Mouse (Mus musculus): ENCODE data around the gene Zdhhc4. TPM values are rescaled to one million over a fixed set of nuclear protein-coding genes. Genes with fewer than 3 reads are reported as not detected.

The Zdhhc4 gene
- polyA plus RNA-seq, 1 experiment from 2014 or later = 63.8 TPM

DNA sequence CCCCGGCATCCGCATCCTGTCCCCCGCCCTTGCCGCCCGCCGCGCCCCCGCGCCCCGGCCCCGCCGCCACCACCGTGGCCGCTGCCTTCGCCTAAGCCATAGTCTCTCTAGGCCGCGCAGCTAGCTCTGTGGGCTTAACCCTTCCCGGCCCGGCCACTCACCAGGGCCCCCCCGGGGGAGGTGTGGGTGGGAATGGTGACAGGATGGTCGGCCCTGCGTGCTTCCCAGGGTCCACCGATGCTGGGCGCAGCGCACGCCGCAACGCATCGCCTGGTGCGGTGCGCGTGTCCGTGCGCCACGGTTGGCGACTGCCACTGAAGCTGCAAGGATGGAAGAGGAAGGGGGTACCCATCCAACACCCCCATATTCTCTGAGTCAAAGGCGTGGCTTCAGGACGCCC lies 35.7 kb downstream of the Zdhhc4 start, which contains the start of gene Zfp853:
Zfp853 (minus strand) TSS at position 220 of the 400 bp plus-strand sequence.
- peak within 1 kb of the TSS; percentile 42 for H3K9ac ChIP-seq
- peak within 1 kb of the TSS; percentile 85 for H3K4me2 ChIP-seq (replicated peaks)
- no peak within 1 kb of the TSS for H3K27ac ChIP-seq
- no peaks in the 10 kb centered on the region for H3K9me3 ChIP-seq
- peaks cover 57% of the 10 kb centered on the region for H3K27me3 ChIP-seq (replicated peaks)
- H3K4me1 ChIP-seq (replicated peaks) = peaks cover 16% of the 10 kb centered on the region
- peak within 1 kb of the TSS; percentile 45 for H3K4me3 ChIP-seq (replicated peaks)
- no peaks in the 10 kb centered on the region for H3K36me3 ChIP-seq
- WGBS = 7% methylated on average over 25 of the region's 38 CpGs
- ATAC-seq = 0 out of 2 replicates have a peak, but pooled peaks have one; percentile 7

DNA sequence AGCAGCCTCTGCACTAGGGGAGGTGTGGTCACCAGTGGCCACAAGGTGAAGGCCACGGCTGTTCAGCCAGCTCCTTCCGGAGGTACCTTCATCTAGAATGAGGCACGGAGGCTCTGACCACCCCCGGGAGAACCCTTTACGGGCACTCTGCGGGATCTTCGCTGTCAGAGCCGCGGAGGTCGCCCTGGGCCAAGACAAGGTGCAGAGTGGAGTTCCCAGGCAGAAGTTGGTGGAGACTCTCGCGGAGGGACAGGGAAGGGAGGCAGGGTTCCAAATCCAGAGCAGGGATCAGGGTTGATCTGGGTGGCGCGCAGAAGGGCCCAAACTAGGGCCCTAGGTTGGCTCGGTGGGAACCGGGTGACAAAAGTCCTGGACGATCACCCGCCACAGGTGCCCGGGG lies 36.2 kb downstream of the Zdhhc4 start:
- Histone ChIP-seq H3K36me3 (no peaks in the 10 kb centered on the region), H3K9ac (peak overlapping the region; percentile 42), H3K4me1 (replicated peaks) (peaks cover 21% of the 10 kb centered on the region), H3K9me3 (no peaks in the 10 kb centered on the region), H3K4me3 (replicated peaks) (peak overlapping the region; percentile 45), H3K4me2 (replicated peaks) (peak overlapping the region; percentile 85), H3K27me3 (replicated peaks) (peaks cover 63% of the 10 kb centered on the region), H3K27ac (no peak overlapping the region)
- 0 out of 2 replicates have a peak, but pooled peaks have one; percentile 9 for ATAC-seq
- 2% methylated on average over 17 of the region's 19 CpGs for WGBS

DNA sequence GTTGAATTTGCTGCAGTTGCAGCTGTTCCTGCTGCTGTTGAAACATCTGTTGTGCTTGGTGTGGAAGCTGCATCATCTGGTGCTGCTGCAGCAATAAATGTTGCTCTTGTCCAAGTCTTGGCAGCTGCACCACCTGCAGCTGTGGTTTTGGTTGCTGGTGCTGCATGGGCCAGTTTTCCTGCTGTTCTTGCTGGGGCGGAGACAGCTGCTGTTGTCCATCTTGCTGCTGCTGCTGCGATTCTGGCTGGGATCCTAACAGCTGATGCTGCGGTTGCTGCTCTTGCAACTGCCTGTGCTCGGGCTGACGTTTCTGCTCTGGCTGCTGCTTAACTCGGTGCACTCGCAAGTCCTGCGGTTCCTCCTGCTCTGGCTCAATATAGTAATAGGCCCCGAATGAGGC lies 39.8 kb downstream of the Zdhhc4 start:
- Histone ChIP-seq H3K36me3 (no peaks in the 10 kb centered on the region), H3K27me3 (replicated peaks) (peaks cover 80% of the 10 kb centered on the region), H3K9ac (no peak overlapping the region), H3K4me2 (replicated peaks) (no peak overlapping the region), H3K4me1 (replicated peaks) (peaks cover 25% of the 10 kb centered on the region), H3K27ac (no peak overlapping the region), H3K9me3 (no peaks in the 10 kb centered on the region), H3K4me3 (replicated peaks) (no peak overlapping the region)
- WGBS = 76% methylated on average over 9 of the region's 9 CpGs
- no peak for ATAC-seq

DNA sequence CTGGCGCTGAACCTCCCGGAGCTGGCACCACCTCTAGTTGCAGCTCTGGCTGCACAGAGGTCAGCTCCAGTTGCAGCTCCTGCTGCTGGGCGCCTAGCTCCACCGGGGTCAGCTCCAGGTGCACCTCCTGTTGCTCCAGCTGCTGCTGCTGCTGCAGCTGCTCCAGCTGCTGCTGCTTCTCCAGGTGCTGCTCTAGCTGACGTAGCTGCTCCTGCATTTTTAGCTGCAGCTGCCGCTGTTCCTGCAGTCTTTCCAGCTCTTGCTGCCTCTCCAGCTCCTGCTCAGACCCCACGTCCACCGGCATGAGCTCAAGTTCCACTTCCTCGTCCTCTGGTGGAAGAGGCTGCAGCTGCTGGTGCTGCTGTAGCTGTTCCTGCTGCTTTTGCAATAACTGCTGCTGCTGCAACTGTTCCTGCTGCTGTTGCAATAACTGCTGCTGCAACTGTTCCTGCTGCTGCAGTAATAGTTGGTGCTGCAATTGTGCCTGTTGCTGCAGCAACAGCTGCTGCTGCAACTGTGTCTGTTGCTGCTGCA lies 40.6 kb downstream of the Zdhhc4 start:
- Histone ChIP-seq H3K4me2 (replicated peaks) (peak overlapping the region; percentile 72), H3K4me3 (replicated peaks) (peak overlapping the region; percentile 31), H3K27ac (no peak overlapping the region), H3K4me1 (replicated peaks) (peaks cover 20% of the 10 kb centered on the region), H3K27me3 (replicated peaks) (peaks cover 75% of the 10 kb centered on the region), H3K9ac (no peak overlapping the region), H3K36me3 (no peaks in the 10 kb centered on the region), H3K9me3 (no peaks in the 10 kb centered on the region)
- no peak for ATAC-seq
- 18% methylated on average over 9 of the region's 9 CpGs for WGBS

GRCm38 (mm10) chr5:143287774-143288328 lies 41.2 kb downstream of the Zdhhc4 start:
- ATAC-seq = peak; percentile 55
- Histone ChIP-seq H3K9ac (peak overlapping the region; percentile 3; the same call in 1 of the 2 replicates), H3K27me3 (replicated peaks) (peaks cover 69% of the 10 kb centered on the region), H3K36me3 (no peaks in the 10 kb centered on the region), H3K4me1 (replicated peaks) (peaks cover 14% of the 10 kb centered on the region), H3K4me2 (replicated peaks) (peak overlapping the region; percentile 72), H3K27ac (no peak overlapping the region), H3K9me3 (no peaks in the 10 kb centered on the region), H3K4me3 (replicated peaks) (peak overlapping the region; percentile 31)
- WGBS = 3% methylated on average over 48 of the region's 48 CpGs

DNA sequence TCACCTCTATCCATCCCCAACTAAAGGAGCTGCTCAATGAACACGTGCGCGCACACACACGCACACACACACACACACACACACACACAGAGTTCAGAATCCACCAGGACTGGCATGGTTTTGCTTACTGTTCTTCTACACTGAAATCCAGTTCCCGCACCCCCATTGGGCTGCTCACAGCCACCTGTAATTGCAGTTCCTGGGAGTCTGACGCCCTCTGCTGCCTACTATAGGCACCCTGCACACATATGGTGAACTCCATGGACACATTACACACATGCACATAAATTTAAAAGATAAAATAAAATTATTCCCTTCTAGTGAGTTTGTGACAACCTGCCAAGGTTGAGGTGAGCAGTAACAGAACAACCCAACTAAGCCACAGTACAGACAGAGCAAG lies 44.3 kb downstream of the Zdhhc4 start:
- Histone ChIP-seq H3K36me3 (no peaks in the 10 kb centered on the region), H3K4me2 (replicated peaks) (no peak overlapping the region), H3K27ac (no peak overlapping the region), H3K27me3 (replicated peaks) (peaks cover 48% of the 10 kb centered on the region), H3K4me3 (replicated peaks) (no peak overlapping the region), H3K4me1 (replicated peaks) (peaks cover 10% of the 10 kb centered on the region), H3K9ac (no peak overlapping the region), H3K9me3 (no peaks in the 10 kb centered on the region)
- 47% methylated on average over 6 of the region's 6 CpGs for WGBS
- no peak for ATAC-seq

GRCm38 (mm10) chr5:143279247-143279646 lies 49.8 kb downstream of the Zdhhc4 start:
- WGBS = 34% methylated on average over 10 of the region's 10 CpGs

GRCm38 (mm10) chr5:143275761-143276160 lies 53.3 kb downstream of the Zdhhc4 start:
- H3K9ac ChIP-seq = no peak overlapping the region
- WGBS = 59% methylated on average over 5 of the region's 5 CpGs
- H3K27ac ChIP-seq = no peak overlapping the region
- no peaks in the 10 kb centered on the region for H3K9me3 ChIP-seq
- H3K4me1 ChIP-seq (replicated peaks) = peaks cover under 1% of the 10 kb centered on the region; the same call in 1 of the 2 replicates
- no peak overlapping the region for H3K4me2 ChIP-seq (replicated peaks)
- no peaks in the 10 kb centered on the region for H3K36me3 ChIP-seq
- ATAC-seq = no peak
- peaks cover 8% of the 10 kb centered on the region; the same call in 1 of the 2 replicates for H3K27me3 ChIP-seq (replicated peaks)
- no peak overlapping the region for H3K4me3 ChIP-seq (replicated peaks)

More at GRCm38 (mm10) chr5:143279247-143279646, 49.8 kb downstream of the Zdhhc4 start:
- H3K27me3 ChIP-seq (replicated peaks) = peaks cover 11% of the 10 kb centered on the region; the same call in 1 of the 2 replicates
- no peak overlapping the region for H3K27ac ChIP-seq
- H3K4me2 ChIP-seq (replicated peaks) = no peak overlapping the region
- H3K4me3 ChIP-seq (replicated peaks) = no peak overlapping the region
- ATAC-seq = no peak
- no peak overlapping the region for H3K9ac ChIP-seq
- H3K4me1 ChIP-seq (replicated peaks) = no peaks in the 10 kb centered on the region
- H3K9me3 ChIP-seq = no peaks in the 10 kb centered on the region
- H3K36me3 ChIP-seq = no peaks in the 10 kb centered on the region

GRCm38 (mm10) chr5:143272540-143273330 lies 56.3 kb downstream of the Zdhhc4 start:
- Histone ChIP-seq H3K36me3 (no peaks in the 10 kb centered on the region), H3K4me3 (replicated peaks) (no peak overlapping the region), H3K4me1 (replicated peaks) (peaks cover 11% of the 10 kb centered on the region; the same call in 1 of the 2 replicates), H3K9me3 (no peaks in the 10 kb centered on the region), H3K9ac (no peak overlapping the region), H3K27ac (no peak overlapping the region), H3K27me3 (replicated peaks) (peaks cover 2% of the 10 kb centered on the region; the same call in 1 of the 2 replicates), H3K4me2 (replicated peaks) (no peak overlapping the region)
- WGBS = 90% methylated on average over 16 of the region's 16 CpGs
- ATAC-seq = no peak

DNA sequence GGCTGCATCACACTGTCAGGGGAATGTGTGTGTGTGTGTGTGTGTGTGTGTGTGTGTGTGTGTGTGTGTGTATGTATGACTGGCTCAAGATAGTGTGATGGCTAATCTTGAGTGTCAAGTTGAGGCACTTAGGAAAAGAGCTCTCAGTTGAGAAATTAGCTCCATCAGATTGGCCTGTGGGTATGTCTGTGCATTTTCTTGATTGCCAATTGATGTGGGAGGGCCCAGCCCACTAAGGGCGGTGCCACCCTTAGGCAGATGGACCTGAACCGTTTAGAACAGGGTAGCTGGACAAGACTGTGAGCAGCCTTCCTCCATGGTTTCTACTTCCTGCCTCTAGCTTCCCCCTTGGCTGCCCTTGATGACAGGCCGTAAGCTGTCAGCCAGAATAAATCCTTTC lies 56.9 kb downstream of the Zdhhc4 start:
- 74% methylated on average over 3 of the region's 3 CpGs for WGBS
- Histone ChIP-seq H3K9me3 (no peaks in the 10 kb centered on the region), H3K4me1 (replicated peaks) (peaks cover 11% of the 10 kb centered on the region; the same call in 1 of the 2 replicates), H3K27me3 (replicated peaks) (no peaks in the 10 kb centered on the region), H3K9ac (no peak overlapping the region), H3K36me3 (no peaks in the 10 kb centered on the region), H3K4me2 (replicated peaks) (no peak overlapping the region), H3K27ac (no peak overlapping the region), H3K4me3 (replicated peaks) (no peak overlapping the region)
- no peak for ATAC-seq

DNA sequence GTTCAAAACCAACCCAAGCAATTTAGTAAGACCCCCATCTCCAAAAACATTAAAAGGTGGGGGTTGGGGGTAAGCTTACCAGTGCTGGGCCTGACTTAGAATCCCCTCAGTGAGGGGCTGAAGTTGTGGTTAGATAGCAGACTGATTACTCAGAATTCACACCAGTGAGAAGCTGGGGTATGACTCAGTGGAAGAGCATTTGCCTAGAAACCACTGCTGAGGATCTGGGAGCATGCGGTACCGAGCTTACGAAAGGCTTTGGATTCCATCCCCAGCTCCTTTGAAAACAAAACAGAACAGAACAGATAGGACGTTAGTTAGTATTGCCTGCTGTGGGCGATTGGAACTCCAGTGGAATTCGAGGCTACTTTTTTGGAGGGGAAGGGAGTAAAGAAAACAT lies 57.4 kb downstream of the Zdhhc4 start:
- no peak for ATAC-seq
- H3K9ac ChIP-seq = no peak overlapping the region
- H3K4me1 ChIP-seq (replicated peaks) = peaks cover 11% of the 10 kb centered on the region; the same call in 1 of the 2 replicates
- no peaks in the 10 kb centered on the region for H3K27me3 ChIP-seq (replicated peaks)
- WGBS = 85% methylated on average over 6 of the region's 6 CpGs
- no peaks in the 10 kb centered on the region for H3K36me3 ChIP-seq
- no peak overlapping the region for H3K27ac ChIP-seq
- no peak overlapping the region for H3K4me2 ChIP-seq (replicated peaks)
- no peaks in the 10 kb centered on the region for H3K9me3 ChIP-seq
- H3K4me3 ChIP-seq (replicated peaks) = no peak overlapping the region

GRCm38 (mm10) chr5:143270151-143270519 lies 58.9 kb downstream of the Zdhhc4 start:
- Histone ChIP-seq H3K27me3 (replicated peaks) (no peaks in the 10 kb centered on the region), H3K4me1 (replicated peaks) (peaks cover 11% of the 10 kb centered on the region; the same call in 1 of the 2 replicates), H3K4me2 (replicated peaks) (peak overlapping the region; percentile 93), H3K9me3 (no peaks in the 10 kb centered on the region), H3K9ac (peak overlapping the region; percentile 93), H3K36me3 (no peaks in the 10 kb centered on the region), H3K27ac (peak overlapping the region; percentile 70; the same call in 1 of the 2 replicates), H3K4me3 (replicated peaks) (peak overlapping the region; percentile 94)
- WGBS = 3% methylated on average over 12 of the region's 12 CpGs
- ATAC-seq = no peak; the same call in none of the 2 replicates
